ENCODE assay signal across 16 mouse cellular contexts in the genomic region with DNA sequence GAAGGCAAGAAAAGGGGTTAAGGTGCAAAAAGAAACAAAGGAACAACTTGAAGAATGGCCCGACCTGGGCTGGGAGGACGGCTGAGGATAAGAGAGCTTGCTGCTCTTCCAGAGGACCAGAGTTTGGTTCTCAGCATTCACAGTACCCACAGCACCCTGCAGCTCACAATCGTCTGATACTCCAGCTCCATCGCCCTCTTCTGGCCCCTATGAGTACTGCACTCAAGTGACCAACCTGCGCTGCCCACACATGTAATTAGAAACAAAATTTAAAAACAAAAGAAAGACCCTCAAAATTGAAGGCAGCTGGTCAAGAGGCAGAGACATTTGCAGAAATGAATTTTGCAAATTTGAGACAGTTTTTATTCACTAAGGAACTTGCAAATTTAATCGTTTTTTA. TPM values are rescaled to one million over a fixed set of nuclear protein-coding genes. Genes with fewer than 3 reads are reported as not detected.
DNase-seq lines count a peak whose midpoint lies in the region; ATAC-seq and TF ChIP-seq lines count a peak whose summit lies in the region.
"Had no signal": no experiment of that assay in that cellular context is flagged by ENCODE, and none has a peak within 500 bp of the region (broad histone marks: within the 10 kb centered on the region; RNA-seq: fewer than 3 reads in every experiment).

No protein-coding gene starts in this region.

- no peak overlapping the region for H3K4me3 ChIP-seq in kidney, adult 2 months (ENCODE audit: insufficient read depth, low read depth, low read length)
- H3K4me3 ChIP-seq in spleen, adult 2 months (ENCODE audit: extremely low read depth, insufficient read depth, insufficient read length): no peak overlapping the region
- H3K4me3 ChIP-seq: embryonic facial prominence, embryonic 13.5 days; hindbrain, embryonic 12.5 days; lung, embryonic 15.5 days; midbrain, embryonic 15.5 days had no signal

- peak; percentile 80 for ATAC-seq in megakaryocyte progenitor cell, adult 5-6 weeks (replicated peaks; ENCODE audit: poor library complexity)
- ATAC-seq: forebrain, embryonic 16.5 days; midbrain, embryonic 15.5 days had no signal

- TF ChIP-seq CTCF in kidney, adult 2 months (conservative IDR thresholded peaks at IDR 0.05; ENCODE audit: insufficient read depth, insufficient read length, low read depth, low read length): peak; percentile 45
- peak; percentile 9; the same call in 1 of the 2 replicates for TF ChIP-seq CTCF in spleen, adult 2 months (IDR thresholded peaks at IDR 0.05; ENCODE audit: extremely low read depth, insufficient read depth, insufficient read length, insufficient replicate concordance)

- no peak overlapping the region for H3K27ac ChIP-seq in kidney, adult 2 months (ENCODE audit: insufficient read depth, low read depth, low read length)
- no peak overlapping the region for H3K27ac ChIP-seq in spleen, adult 2 months (ENCODE audit: insufficient read depth, low read length)
- H3K27ac ChIP-seq: embryonic facial prominence, embryonic 13.5 days; hindbrain, embryonic 12.5 days; lung, embryonic 15.5 days; midbrain, embryonic 15.5 days had no signal

- H3K36me3 ChIP-seq in kidney, adult 2 months (ENCODE audit: control insufficient read depth, insufficient read depth, low read length): no peaks in the 10 kb centered on the region
- H3K36me3 ChIP-seq in spleen, adult 2 months (ENCODE audit: control insufficient read depth, insufficient read depth, low read length): no peaks in the 10 kb centered on the region
- H3K36me3 ChIP-seq: embryonic facial prominence, embryonic 13.5 days; hindbrain, embryonic 12.5 days; lung, embryonic 15.5 days; midbrain, embryonic 15.5 days had no signal

- no peak for DNase-seq in kidney, adult 2 months
- no peak for DNase-seq in kidney, adult 8-10 months
- no peak for DNase-seq in spleen, adult 2 months (ENCODE audit: low read depth in 1 of 2, low spot score in 2 of 2)
- DNase-seq in spleen, postnatal 4 days (ENCODE audit: low spot score in 2 of 2): no peak
- peak; percentile 10 for DNase-seq in NIH3T3 (ENCODE audit: low read depth)
- DNase-seq in right cerebral cortex, postnatal 10 days (ENCODE audit: low spot score in 2 of 2): no peak
- DNase-seq in layer of hippocampus, adult 9-11 months: no peak
- DNase-seq: adrenal gland, postnatal 25 days; cerebellum, adult 9-10 months; right cerebral cortex, postnatal 4 days had no signal

- TF ChIP-seq POLR2A in kidney, adult 2 months (IDR thresholded peaks at IDR 0.05; ENCODE audit: low read depth, low read length): no peak
- no peak for TF ChIP-seq POLR2A in spleen, adult 2 months (IDR thresholded peaks at IDR 0.05; ENCODE audit: low read depth, low read length)

- no peaks in the 10 kb centered on the region for H3K27me3 ChIP-seq in kidney, adult 2 months (replicated peaks; ENCODE audit: control insufficient read depth, insufficient read depth, low read length)
- H3K27me3 ChIP-seq in spleen, adult 2 months (ENCODE audit: control insufficient read depth, insufficient read depth, low read length): no peaks in the 10 kb centered on the region
- H3K27me3 ChIP-seq: embryonic facial prominence, embryonic 13.5 days; hindbrain, embryonic 12.5 days; lung, embryonic 15.5 days; midbrain, embryonic 15.5 days had no signal

- H3K4me1 ChIP-seq in kidney, adult 2 months (ENCODE audit: control insufficient read depth, insufficient read depth, low read length): no peaks in the 10 kb centered on the region; the same call in 1 of the 2 replicates
- H3K4me1 ChIP-seq in spleen, adult 2 months (ENCODE audit: control insufficient read depth, insufficient read depth, insufficient read length): no peaks in the 10 kb centered on the region
- H3K4me1 ChIP-seq: hindbrain, embryonic 12.5 days; lung, embryonic 15.5 days; midbrain, embryonic 15.5 days had no signal

- WGBS in kidney, adult 2 months: 75% methylated on average over 6 of the region's 6 CpGs
- WGBS in spleen, adult 2 months: 74% methylated on average over 6 of the region's 6 CpGs

RNA-seq across cellular contexts. Expression of gene Iyd, which starts 27.8 kb away (rescaled TPM):
- polyA plus RNA-seq in kidney, adult 2 months (2012; rRNA removed): 28.1 and 30.7 TPM in 2 replicates
- not detected in 2 replicates for polyA plus RNA-seq in spleen, adult 2 months (2012; rRNA removed)
- not detected in 2 replicates for total RNA-seq in megakaryocyte progenitor cell, adult 5-6 weeks (2015)
- not detected in 2 replicates for total RNA-seq in megakaryocyte progenitor cell, adult 5-6 weeks (2017)
- polyA plus RNA-seq: hindbrain, embryonic 12.5 days had no signal

Comparison
In these comparisons a context has a peak if more than half of its experiments do, and no peak if none do; other contexts are left out.
1. RNA of gene Iyd, which starts 27.8 kb away (polyA plus RNA-seq): 28.1 to 30.7 TPM in kidney, adult 2 months; not detected in spleen, adult 2 months; every median in the first group is over 10 times any median in the second.